Mouse (Mus musculus) stomach, postnatal 0 days (tissue): Measurements from ENCODE around the gene Fjx1.

ENCODE experiments used
- CTCF ChIP-seq: IDR thresholded peaks from 2 replicates; pipeline ENCODE4 v1.5.1; 2016; ENCODE audit warnings: antibody characterized with exemption, low read depth, mild to moderate bottlenecking, moderate library complexity
- EP300 ChIP-seq: optimal IDR thresholded peaks from 2 replicates; pipeline ENCODE3; 2016; ENCODE audit warnings: antibody characterized with exemption

DNA sequence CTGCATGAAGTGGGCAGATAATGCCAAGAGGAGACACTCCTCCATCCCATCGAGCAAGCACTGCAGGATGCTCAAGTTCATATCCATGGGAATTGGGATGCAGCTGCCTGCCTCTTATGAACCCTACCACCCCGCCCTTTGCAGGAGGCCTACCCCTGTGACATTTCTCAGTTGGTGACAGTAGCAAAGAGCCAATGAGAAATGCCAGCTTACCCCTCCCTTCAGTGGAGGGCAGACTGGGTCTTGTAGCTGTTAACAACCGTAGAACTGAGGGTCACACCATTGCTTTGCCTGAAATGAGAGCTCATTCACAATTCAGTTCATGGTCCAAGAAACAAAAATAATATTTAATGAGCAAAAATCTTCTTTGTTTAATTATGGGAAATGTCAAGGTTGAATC is 28.4 kb upstream of the Fjx1 start:
- TF ChIP-seq CTCF = no peak
- TF ChIP-seq EP300 = no peak
